Mouse (Mus musculus) liver, embryonic 16.5 days (tissue): ENCODE results near the gene Galns. TPM values are rescaled to one million over a fixed set of nuclear protein-coding genes. Genes with fewer than 3 reads are reported as not detected.
A peak's percentile ranks its signal among the peaks of the same experiment; 100 is the strongest.

ENCODE experiments used
- ATAC-seq: fragments of 200-750 bp; cut with Nextera tagmentation; 2 replicates; pipeline ENCODE4 v1.8.0; 2017; ENCODE audit warnings: low read depth, mild to moderate bottlenecking, moderate number of reproducible peaks, moderate library complexity
- H3K27ac ChIP-seq: fragments of 300-500 bp; sonication (generic); 2 replicates; pipeline ENCODE4 v1.5.1; 2014; ENCODE audit warnings: mild to moderate bottlenecking, low read length
- H3K27me3 ChIP-seq: fragments of 300-500 bp; sonication (generic); 2 replicates; pipeline ENCODE4 v1.6.1; 2014; ENCODE audit warnings: low read depth, low read length, mixed read lengths; ENCODE audit not compliant: control insufficient read depth, insufficient read depth
- H3K36me3 ChIP-seq: fragments of 300-500 bp; sonication (generic); 2 replicates; pipeline ENCODE4 v1.6.1; 2014; ENCODE audit warnings: mild to moderate bottlenecking; ENCODE audit not compliant: control insufficient read depth, insufficient read depth
- H3K4me1 ChIP-seq: fragments of 300-500 bp; sonication (generic); 2 replicates; pipeline ENCODE4 v1.6.1; 2014; ENCODE audit warnings: low read depth, low read length, mixed read lengths; ENCODE audit not compliant: control insufficient read depth
- H3K4me2 ChIP-seq: fragments of 300-500 bp; sonication (generic); 2 replicates; pipeline ENCODE4 v1.6.1; 2014; ENCODE audit warnings: low read depth, low read length, mixed read lengths
- H3K4me3 ChIP-seq: fragments of 300-500 bp; sonication (generic); 2 replicates; pipeline ENCODE4 v1.5.1; 2014; ENCODE audit warnings: low read depth, mild to moderate bottlenecking, low read length
- H3K9ac ChIP-seq: fragments of 300-500 bp; sonication (generic); 2 replicates; pipeline ENCODE4 v1.6.1; 2014; ENCODE audit warnings: low read depth, low read length
- H3K9me3 ChIP-seq: fragments of 300-500 bp; sonication (generic); replicated peaks from 2 replicates; pipeline ENCODE4 v1.6.1; 2016; ENCODE audit warnings: low read length; ENCODE audit not compliant: control insufficient read depth
- WGBS: fragments of 180-500 bp; shearing (Covaris S2); extraction: QIAGEN DNeasy Blood & Tissue Kit; methylation state at CpG from one replicate; pipeline ENCODE4 v1.1.7; 2014; ENCODE audit not compliant: insufficient replicate concordance; 5-methylcytosine and 5-hydroxymethylcytosine counted together
- polyA plus RNA-seq: library from polyadenylated mRNA; unstranded; fragments of >200 nt; fragmentation: Nextera tagmentation; extraction: Ambion mirVana; gene quantifications from 2 replicates; pipeline ENCODE4 v1.2.1, GENCODE M21; 2015

Galns gene
- polyA plus RNA-seq, 1 experiment from 2014 or later, result 8.6 TPM

- Histone ChIP-seq H3K9ac (peak overlapping the region; percentile 60), H3K4me1 (peaks cover 37% of the 10 kb centered on the region), H3K36me3 (no peaks in the 10 kb centered on the region), H3K27ac (peak overlapping the region; percentile 71), H3K4me3 (peak overlapping the region; percentile 43), H3K4me2 (peak overlapping the region; percentile 52), H3K9me3 (no peaks in the 10 kb centered on the region), H3K27me3 (no peaks in the 10 kb centered on the region)
- peak; percentile 68 for ATAC-seq
- WGBS, result 20% methylated on average over 12 of the region's 12 CpGs
Measured at GRCm38 (mm10) chr8:122556030-122557009, 54.9 kb downstream of the Galns start.

GRCm38 (mm10) chr8:122554786-122555185 lies 56.5 kb downstream of the Galns start:
- no peaks in the 10 kb centered on the region for H3K9me3 ChIP-seq
- H3K4me3 ChIP-seq, result no peak overlapping the region
- peaks cover 37% of the 10 kb centered on the region for H3K4me1 ChIP-seq
- no peak for ATAC-seq
- WGBS, result 68% methylated on average over 6 of the region's 6 CpGs
- no peak overlapping the region for H3K4me2 ChIP-seq
- no peaks in the 10 kb centered on the region for H3K27me3 ChIP-seq
- no peak overlapping the region for H3K27ac ChIP-seq
- no peak overlapping the region for H3K9ac ChIP-seq
- H3K36me3 ChIP-seq, result no peaks in the 10 kb centered on the region

GRCm38 (mm10) chr8:122551265-122552051 lies 59.8 kb downstream of the Galns start, which contains the start of gene Piezo1:
Gene Piezo1, minus strand, starts transcription at chr8:122551329.
- Histone ChIP-seq H3K4me1 (peaks cover 53% of the 10 kb centered on the region), H3K4me3 (peak within 1 kb of the TSS; percentile 82)
- 10% methylated on average over 45 of the region's 56 CpGs for WGBS

GRCm38 (mm10) chr8:122550995-122551264 lies 60.3 kb downstream of the Galns start:
- Histone ChIP-seq H3K9ac (peak overlapping the region; percentile 91), H3K36me3 (no peaks in the 10 kb centered on the region), H3K27me3 (no peaks in the 10 kb centered on the region), H3K9me3 (no peaks in the 10 kb centered on the region), H3K27ac (peak overlapping the region; percentile 96), H3K4me2 (peak overlapping the region; percentile 95), H3K4me3 (peak overlapping the region; percentile 82), H3K4me1 (peaks cover 53% of the 10 kb centered on the region)
- ATAC-seq, result peak; percentile 22
- whole genome bisulfite sequencing, result 0% methylated on average over 42 of the region's 43 CpGs

More at GRCm38 (mm10) chr8:122551265-122552051, 59.8 kb downstream of the Galns start, which contains the start of gene Piezo1:
- H3K27me3 ChIP-seq, result no peaks in the 10 kb centered on the region
- H3K9me3 ChIP-seq, result no peaks in the 10 kb centered on the region
- H3K36me3 ChIP-seq, result no peaks in the 10 kb centered on the region
- peak within 1 kb of the TSS; percentile 95 for H3K4me2 ChIP-seq
- peak; percentile 73 for ATAC-seq
- H3K27ac ChIP-seq, result peak within 1 kb of the TSS; percentile 96
- peak within 1 kb of the TSS; percentile 91 for H3K9ac ChIP-seq

- Histone ChIP-seq H3K4me1 (peaks cover 58% of the 10 kb centered on the region), H3K27me3 (no peaks in the 10 kb centered on the region), H3K9ac (peak overlapping the region; percentile 91), H3K9me3 (no peaks in the 10 kb centered on the region), H3K36me3 (no peaks in the 10 kb centered on the region), H3K4me2 (peak overlapping the region; percentile 95), H3K27ac (peak overlapping the region; percentile 96), H3K4me3 (peak overlapping the region; percentile 82)
- ATAC-seq, result peak; percentile 19
- 1% methylated on average over 50 of the region's 52 CpGs for WGBS
Measured at GRCm38 (mm10) chr8:122550234-122550994, 60.8 kb downstream of the Galns start.

GRCm38 (mm10) chr8:122548891-122549439 lies 62.3 kb downstream of the Galns start:
- 41% methylated on average over 3 of the region's 3 CpGs for WGBS
- H3K9ac ChIP-seq, result peak overlapping the region; percentile 91

GRCm38 (mm10) chr8:122548331-122548730 lies 62.9 kb downstream of the Galns start:
- Histone ChIP-seq H3K4me1 (peaks cover 63% of the 10 kb centered on the region), H3K4me2 (peak overlapping the region; percentile 95)

More at GRCm38 (mm10) chr8:122548891-122549439, 62.3 kb downstream of the Galns start:
- Histone ChIP-seq H3K4me3 (peak overlapping the region; percentile 82), H3K4me2 (peak overlapping the region; percentile 95), H3K4me1 (peaks cover 65% of the 10 kb centered on the region), H3K27ac (peak overlapping the region; percentile 96), H3K9me3 (no peaks in the 10 kb centered on the region), H3K36me3 (peaks cover 4% of the 10 kb centered on the region; the same call in 1 of the 2 replicates), H3K27me3 (no peaks in the 10 kb centered on the region)
- ATAC-seq, result no peak

GRCm38 (mm10) chr8:122547815-122548214 lies 63.4 kb downstream of the Galns start:
- peak; percentile 59 for ATAC-seq
- Histone ChIP-seq H3K4me3 (peak overlapping the region; percentile 82), H3K9ac (peak overlapping the region; percentile 91)

More at GRCm38 (mm10) chr8:122548331-122548730, 62.9 kb downstream of the Galns start:
- WGBS, result 26% methylated on average over 13 of the region's 13 CpGs
- Histone ChIP-seq H3K4me3 (peak overlapping the region; percentile 82), H3K9ac (peak overlapping the region; percentile 91), H3K27me3 (no peaks in the 10 kb centered on the region), H3K9me3 (no peaks in the 10 kb centered on the region), H3K36me3 (peaks cover 7% of the 10 kb centered on the region; the same call in 1 of the 2 replicates), H3K27ac (peak overlapping the region; percentile 96)
- no peak for ATAC-seq

More at GRCm38 (mm10) chr8:122547815-122548214, 63.4 kb downstream of the Galns start:
- H3K4me2 ChIP-seq, result peak overlapping the region; percentile 95
- H3K36me3 ChIP-seq, result peaks cover 7% of the 10 kb centered on the region; the same call in 1 of the 2 replicates
- H3K4me1 ChIP-seq, result peaks cover 68% of the 10 kb centered on the region
- WGBS, result 6% methylated on average over 5 of the region's 5 CpGs
- H3K27ac ChIP-seq, result peak overlapping the region; percentile 96
- H3K27me3 ChIP-seq, result no peaks in the 10 kb centered on the region
- H3K9me3 ChIP-seq, result no peaks in the 10 kb centered on the region
